Mouse (Mus musculus): Measurements from ENCODE around the gene Zc3hav1l.

DNA sequence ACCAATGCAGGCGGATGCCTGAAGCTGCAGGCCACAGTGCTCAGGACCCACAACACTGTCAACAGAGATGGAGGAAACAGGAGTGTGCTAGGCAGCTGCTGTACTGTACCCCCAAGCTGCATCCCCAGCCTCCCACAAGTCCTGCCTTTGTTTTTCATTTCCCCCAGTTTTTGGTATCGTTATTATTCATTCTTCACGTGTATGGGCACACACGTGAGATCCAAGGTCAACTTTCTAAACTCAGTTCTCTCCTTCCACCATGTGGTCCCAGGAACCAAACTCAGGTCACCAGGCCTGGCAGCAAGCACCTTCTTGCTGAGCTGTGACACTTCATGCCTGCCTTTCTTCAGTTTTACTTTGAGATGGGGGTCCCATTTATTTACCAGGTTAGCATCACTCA, 51.7 kb downstream of the Zc3hav1l start:
- no peak for TF ChIP-seq CTCF (IDR thresholded peaks at IDR 0.05; ENCODE audit: low read depth, low read length)
- TF ChIP-seq GATA1 (IDR thresholded peaks at IDR 0.05; ENCODE audit: borderline replicate concordance, low read length): no peak
- no peak for TF ChIP-seq GATA2 (IDR thresholded peaks at IDR 0.05; ENCODE audit: borderline replicate concordance, low read depth, low read length)
- TF ChIP-seq POLR2AphosphoS5 (IDR thresholded peaks at IDR 0.05; ENCODE audit: insufficient replicate concordance, low read depth, low read length): no peak
- no peak for TF ChIP-seq TAL1 (conservative IDR thresholded peaks at IDR 0.05; ENCODE audit: low read depth, low read length)
